Mouse (Mus musculus): Measurements from ENCODE around the gene Nhsl1.

Nhsl1 gene

DNA sequence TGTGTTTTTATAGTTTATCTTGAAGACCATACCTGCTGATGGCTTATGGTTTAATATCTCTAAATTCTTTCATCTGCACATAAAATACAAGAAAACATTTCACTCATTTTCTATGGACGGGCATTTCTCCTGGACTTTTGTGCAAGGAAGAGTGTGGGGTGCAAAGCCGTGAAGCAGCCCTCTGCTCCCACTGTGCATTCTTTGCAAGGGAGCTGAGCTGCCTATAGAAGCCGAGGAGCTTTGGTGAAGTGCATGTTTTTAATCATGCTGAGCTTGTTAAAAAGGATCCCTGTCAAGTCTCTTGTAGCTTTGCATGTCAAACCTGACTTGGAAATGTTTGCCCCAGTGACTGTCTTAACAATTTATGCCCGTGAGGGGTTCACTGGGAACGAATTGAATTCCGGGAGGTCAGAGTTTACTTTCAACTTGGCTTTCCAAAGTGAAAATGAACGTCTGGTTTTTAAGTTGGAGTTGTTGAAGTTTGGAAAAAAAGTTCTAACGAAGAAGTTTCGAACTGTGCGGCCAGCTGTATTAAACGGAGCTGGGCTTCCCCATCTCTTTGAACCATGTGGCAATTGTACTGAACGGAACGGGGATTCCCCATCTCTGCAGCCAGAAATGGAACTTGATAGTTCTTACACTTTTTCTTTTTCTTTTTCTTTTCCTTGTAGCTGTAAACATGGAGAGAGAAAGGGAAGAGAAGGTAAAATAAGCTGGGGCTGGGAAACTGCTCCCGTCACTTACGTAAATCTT, 22.8 kb downstream of the Nhsl1 start:
- in situ Hi-C loops (cut with MboI, MseI): no loop called here

DNA sequence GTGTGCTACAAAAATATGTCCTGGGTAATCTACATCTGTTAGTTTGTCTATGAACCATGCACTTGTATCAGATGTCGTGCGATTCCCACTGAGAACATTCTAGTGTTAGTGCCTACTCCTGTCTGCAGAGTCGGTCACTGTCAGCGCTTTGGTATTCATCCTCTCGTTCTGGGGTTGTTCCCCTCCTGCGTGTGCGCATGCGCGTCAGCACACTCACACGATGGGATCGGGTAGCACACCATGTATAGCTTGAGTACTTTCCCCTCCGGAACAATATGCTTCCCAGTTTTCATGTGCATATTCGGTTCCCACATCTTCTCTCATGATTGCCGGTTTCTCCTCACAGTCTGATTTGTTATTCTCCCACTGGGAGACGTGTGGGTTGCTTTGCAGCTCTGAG, 28.4 kb downstream of the Nhsl1 start:
- in situ Hi-C loops (cut with MboI, MseI): no loop called here

DNA sequence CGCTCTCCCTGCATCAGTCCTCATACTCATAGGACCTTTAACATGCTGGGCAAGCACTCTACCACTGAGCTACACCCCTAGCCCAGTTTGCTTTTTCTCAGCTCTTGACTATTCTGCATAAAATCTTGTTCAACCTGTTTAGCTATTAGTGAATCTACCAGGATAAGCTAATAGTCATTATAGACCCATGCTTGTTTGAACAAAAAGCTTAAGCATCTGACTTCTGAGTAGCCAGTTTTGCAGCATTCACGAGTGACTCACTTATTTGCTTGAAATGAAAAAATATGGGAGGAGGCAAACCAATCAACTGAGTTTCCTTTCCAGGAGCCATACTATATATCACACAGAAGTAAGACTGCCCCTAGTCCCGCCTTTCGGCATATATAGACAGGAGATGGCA, 32.0 kb downstream of the Nhsl1 start:
- in situ Hi-C loops (cut with MboI, MseI): no loop called here

DNA sequence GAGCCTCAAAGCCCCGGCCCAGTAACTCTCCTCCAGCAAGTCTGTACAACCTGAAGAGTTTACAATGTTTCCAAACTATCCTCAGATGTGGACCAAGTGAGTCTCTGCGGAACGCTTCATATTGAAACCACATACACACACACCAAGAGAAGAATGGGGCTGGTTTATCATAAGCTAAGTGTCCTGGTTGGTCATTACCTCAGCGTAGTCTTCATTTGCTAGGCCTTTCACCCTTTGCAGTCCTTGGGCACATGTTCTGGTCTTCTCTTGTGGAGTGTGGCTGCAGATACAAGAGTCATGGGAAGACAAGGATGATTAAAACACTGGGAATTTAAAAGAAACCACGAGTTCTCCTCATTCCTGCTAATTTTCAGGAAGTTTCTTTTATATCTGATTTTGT, 34.2 kb downstream of the Nhsl1 start:
- in situ Hi-C loops (cut with MboI, MseI): no loop called here

- in situ Hi-C loops (cut with MboI, MseI): no loop called here
Measured at GRCm38 (mm10) chr10:18354103-18354502, 35.3 kb downstream of the Nhsl1 start.

DNA sequence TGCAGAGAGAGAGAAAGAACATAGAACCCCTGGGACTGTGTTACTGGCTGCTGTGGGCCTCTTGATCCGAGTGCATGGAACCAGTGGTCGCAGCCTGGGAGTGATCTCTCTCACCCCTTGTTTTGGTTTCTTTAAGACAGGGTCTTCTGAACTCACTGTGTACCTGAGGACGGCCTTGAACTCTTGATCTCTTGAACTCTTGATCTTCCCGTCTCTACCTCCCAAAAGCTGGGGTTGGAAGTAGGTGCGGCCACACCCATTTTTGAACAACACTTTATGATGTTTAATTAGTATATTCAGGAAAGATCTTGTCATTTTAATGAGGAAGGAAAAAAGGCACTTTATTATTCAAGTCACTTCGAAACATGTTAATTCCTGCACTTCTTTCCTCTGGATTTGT, 37.7 kb downstream of the Nhsl1 start:
- in situ Hi-C loops (cut with MboI, MseI): no loop called here

- in situ Hi-C loops (cut with MboI, MseI): no loop called here
Measured at GRCm38 (mm10) chr10:18357212-18357611, 38.4 kb downstream of the Nhsl1 start.

DNA sequence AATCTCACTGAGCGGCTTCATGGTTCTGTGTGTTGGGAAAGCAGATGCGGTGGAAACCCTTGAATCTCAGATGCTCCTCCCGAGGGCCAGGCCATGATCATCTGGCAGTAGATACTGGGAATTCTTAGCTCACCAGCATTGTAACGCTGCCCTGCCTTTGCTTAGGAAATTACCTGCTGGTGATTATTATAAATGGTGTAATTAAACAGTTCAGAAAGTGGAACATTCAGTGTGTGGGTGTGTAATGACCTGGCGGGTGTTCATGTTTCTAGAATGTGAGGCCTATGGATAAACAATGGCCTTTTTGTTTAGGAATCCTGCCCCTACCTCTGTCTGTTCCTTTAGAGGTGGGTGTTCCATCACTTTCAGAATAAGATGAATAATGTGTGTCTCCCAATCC, 39.7 kb downstream of the Nhsl1 start:
- in situ Hi-C loops (cut with MboI, MseI): no loop called here

GRCm38 (mm10) chr10:18360175-18360574, 41.4 kb downstream of the Nhsl1 start:
- in situ Hi-C loops (cut with MboI, MseI): no loop called here

GRCm38 (mm10) chr10:18365432-18365831, 46.6 kb downstream of the Nhsl1 start:
- in situ Hi-C loops (cut with MboI, MseI): no loop called here

- in situ Hi-C loops (cut with MboI, MseI): no loop called here
Measured at GRCm38 (mm10) chr10:18366697-18367096, 47.9 kb downstream of the Nhsl1 start.

DNA sequence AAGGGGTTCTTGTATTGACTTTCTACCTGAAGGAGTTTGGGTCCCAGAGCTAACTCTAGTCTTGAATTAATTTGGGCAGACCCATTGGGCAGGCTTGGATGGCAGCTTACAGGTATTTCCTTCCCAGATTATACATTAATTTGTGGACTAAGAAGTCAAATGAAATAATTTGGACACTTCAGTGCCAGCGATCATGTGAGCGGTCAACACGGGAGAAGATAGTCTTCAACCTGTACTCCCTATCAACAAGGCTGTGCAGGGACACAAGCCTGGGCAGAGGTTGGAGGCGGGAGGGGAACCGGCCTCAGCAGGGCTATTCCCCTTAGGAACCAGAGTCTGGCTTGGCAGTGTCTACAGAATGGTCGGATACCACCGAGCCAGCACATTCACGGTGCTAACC, 49.3 kb downstream of the Nhsl1 start:
- in situ Hi-C loops (cut with MboI, MseI): no loop called here

- in situ Hi-C loops (cut with MboI, MseI): no loop called here
Measured at GRCm38 (mm10) chr10:18370475-18371286, 51.9 kb downstream of the Nhsl1 start.

DNA sequence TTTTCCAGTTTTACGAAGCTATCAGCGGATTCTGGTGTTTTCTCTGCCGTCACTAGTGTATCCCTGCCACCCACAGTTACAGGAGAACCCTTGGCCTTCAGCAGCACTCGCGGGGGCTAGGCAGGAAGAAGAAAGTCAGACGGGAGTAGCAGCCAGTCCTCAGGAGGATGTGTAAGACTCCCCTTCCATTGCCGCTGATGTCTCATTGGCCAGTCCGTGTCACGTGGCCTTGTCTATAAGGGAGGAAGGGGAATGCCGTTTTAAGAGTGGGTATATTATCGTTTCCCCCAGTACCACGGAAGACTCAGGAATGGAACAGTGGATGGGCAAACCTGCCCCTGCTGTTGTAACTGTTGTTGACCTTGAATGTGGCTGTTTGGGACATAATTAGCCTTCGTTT, 53.1 kb downstream of the Nhsl1 start:
- in situ Hi-C loops (cut with MboI, MseI): no loop called here

DNA sequence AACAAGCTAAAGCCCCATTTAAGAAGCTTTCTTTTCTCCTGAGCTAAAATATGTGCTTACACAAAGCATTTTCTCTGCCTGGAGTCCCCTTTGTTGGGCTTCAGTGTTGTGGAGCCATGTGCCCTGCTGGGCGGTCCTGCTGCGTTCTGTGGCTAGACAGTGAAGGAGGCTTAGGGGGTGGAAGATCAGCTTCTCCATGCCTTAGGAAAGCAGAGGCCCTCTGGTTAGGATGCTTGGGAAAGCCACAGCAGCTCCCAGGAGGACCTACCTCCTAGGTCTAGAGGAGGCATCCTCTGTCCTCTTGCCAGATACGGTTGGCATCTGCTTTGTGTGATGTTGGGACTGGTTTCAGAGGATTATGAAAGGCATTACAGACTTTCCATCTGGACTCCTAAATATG, 56.5 kb downstream of the Nhsl1 start:
- in situ Hi-C loops (cut with MboI, MseI): no loop called here

DNA sequence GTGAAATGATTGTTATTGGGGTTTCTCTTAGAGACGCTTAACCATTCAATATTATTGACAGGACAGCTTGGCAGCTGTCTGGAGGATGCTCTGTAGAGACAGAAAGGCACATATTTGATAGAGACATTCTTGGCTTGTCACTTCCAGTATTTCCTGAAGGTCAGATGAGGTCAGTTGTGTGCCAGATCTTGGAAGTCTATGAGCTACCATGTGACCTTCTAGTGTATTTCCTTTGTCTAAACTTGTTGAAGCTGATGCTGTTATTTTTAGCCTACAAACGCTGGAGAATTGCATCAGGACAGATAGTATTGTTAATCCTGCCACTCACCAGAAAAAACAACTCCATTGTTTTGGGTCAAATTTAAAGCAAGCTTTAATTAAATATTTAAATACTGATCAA, 66.0 kb downstream of the Nhsl1 start:
- in situ Hi-C loops (cut with MboI, MseI): no loop called here

DNA sequence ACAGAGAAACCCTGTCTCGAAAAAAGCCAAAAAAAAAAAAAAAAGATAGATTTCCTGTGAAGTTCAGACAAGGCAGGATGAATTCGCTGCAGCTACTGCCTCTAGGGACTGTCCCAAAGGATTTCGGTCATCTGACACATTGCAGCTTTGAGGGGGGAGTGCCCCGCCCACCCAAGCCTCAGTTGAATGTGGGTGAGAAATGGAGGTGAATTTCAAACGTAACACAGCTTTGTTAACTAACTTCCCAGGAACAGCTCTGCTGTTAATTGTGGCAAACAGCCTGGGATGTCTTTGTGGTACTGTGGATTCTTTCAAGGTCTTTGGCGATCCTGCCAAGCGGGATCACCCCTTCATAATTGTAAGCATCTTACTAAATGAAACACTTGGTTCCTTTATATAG, 67.4 kb downstream of the Nhsl1 start:
- in situ Hi-C loops (cut with MboI, MseI): no loop called here

DNA sequence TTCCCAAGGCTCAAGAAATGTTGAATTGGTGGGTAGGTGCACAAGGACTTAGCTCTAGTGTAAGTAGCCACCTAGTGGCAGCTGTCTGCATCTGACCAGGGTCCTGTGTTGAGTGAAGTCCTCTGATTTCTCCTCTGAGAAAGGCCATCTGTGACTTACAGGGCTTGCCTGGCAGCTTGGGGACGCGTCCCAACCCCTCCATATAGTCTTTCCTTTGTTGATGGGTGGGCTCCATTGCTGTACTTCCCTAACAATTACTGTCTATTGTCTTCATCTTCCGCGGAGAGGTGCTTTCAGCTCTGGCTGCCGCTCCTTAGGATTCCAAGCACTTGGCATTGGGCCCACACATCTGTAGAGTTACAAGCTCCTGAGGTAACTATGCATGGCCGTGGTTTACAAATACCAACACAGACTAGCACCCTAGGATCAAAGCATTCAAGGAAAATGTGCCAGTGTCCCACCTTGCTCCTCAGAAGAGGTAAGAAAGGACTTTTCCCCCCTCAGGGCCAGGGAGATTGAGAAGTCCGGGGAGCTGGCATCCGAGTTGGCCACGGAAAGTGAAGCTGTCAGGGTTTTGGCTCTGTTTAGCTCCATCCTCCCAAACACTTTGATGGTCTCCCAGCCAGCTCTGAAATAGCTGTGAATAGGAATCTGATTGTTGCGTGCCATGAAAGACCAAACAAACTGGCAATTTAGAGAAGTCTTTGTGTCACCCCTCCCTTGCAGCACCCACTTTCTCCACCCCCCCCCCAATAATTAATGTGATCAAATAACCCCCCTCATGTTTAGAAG, 70.2 kb downstream of the Nhsl1 start:
- in situ Hi-C loops (cut with MboI, MseI): no loop called here

DNA sequence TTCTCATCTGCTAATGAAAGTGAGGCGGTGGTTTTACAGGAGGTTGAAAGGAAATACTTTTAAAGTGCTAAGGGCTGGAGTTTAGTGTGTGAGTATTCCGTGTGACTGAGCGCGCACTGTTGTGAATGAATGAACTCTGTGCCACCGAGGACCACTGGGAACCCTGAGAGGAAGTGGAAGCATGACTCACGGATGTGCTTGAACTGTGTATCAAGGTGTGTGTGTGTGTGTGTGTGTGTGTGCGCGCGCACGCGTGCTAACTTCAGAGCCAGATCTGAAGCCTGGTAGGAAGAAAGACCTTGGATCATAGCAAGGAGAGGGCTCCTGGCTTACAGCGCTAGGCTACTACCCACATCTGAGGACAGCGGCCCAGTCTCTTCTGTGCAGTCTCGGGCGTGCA, 71.2 kb downstream of the Nhsl1 start:
- in situ Hi-C loops (cut with MboI, MseI): no loop called here

- in situ Hi-C loops (cut with MboI, MseI): no loop called here
Measured at GRCm38 (mm10) chr10:18391608-18392007, 72.8 kb downstream of the Nhsl1 start.

DNA sequence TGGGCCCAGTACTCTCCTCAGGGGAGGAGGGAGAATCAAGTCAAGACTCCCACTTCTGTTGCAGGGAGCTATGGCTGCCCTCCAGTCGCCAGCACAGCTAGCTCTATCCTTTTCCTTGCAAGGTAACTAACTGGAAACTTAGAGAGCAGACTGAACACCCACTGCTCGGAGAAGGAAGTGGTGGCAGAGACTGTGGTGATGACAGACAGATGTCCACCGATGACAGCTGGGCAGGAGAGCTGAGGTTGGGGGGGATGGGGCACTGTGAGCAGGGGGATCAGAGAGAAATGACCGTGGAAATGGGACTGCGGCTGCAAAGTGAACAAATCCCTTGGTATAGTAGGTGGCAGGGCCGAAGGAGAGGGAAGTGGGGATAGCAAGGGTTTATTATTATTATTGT, 73.5 kb downstream of the Nhsl1 start:
- in situ Hi-C loops (cut with MboI, MseI): no loop called here

GRCm38 (mm10) chr10:18393740-18394139, 75.0 kb downstream of the Nhsl1 start:
- in situ Hi-C loops (cut with MboI, MseI): no loop called here
